Mouse (Mus musculus) adrenal gland, postnatal 36 days (tissue): ENCODE results near the gene Borcs8. TPM values are rescaled to one million over a fixed set of nuclear protein-coding genes. Genes with fewer than 3 reads are reported as not detected.

ENCODE experiments used
- DNase-seq, 2 experiments: peaks; one replicate each; pipeline ENCODE4 v3.0.0; 2021; ENCODE audit warnings: mixed read lengths in 1 of 2
- long read RNA-seq, 2 experiments: library from polyadenylated mRNA; stranded (forward); transcript quantifications; one replicate each; pipeline ENCODE4 v2.0.0; 2021; ENCODE audit warnings: borderline sequencing depth in 2 of 2
- total RNA-seq, 2 experiments: library from RNA; stranded (reverse); gene quantifications; 2 replicates each; pipeline ENCODE4 v1.2.3; 2021

The Borcs8 gene
- 10 to 100 TPM; 52.5 to 55.0 TPM for total RNA-seq
- long read RNA-seq, experiment 1, transcript Borcs8-201 (6 exons, 810 nt) = major isoform, 26 of 46 reads
- long read RNA-seq, experiment 1, transcript Borcs8-204 (4 exons, 756 nt) = minor isoform, 11 of 46 reads
- long read RNA-seq, experiment 1, partial matches to known transcripts = 4 of 46 reads
- long read RNA-seq, experiment 1, other reads (novel, unspliced or antisense) = 5 of 46 reads
- long read RNA-seq, experiment 2, transcript Borcs8-204 (4 exons, 756 nt) = minor isoform, 8 of 28 reads
- long read RNA-seq, experiment 2, transcript Borcs8-201 (6 exons, 810 nt) = major isoform, 13 of 28 reads
- long read RNA-seq, experiment 2, partial matches to known transcripts = 5 of 28 reads
- long read RNA-seq, experiment 2, other reads (novel, unspliced or antisense) = 2 of 28 reads

- peak; percentile 99 for DNase-seq
Measured at GRCm38 (mm10) chr8:70139026-70139857, at the start of gene Borcs8, which contains the start of the genes Rfxank and Mef2b. Gene Borcs8 (plus strand): TSS chr8:70139499. Gene Rfxank (minus strand): TSS chr8:70139154. Gene Mef2b (plus strand): TSS chr8:70139711.

- no peak for DNase-seq
Measured at GRCm38 (mm10) chr8:70092786-70093185, 46.5 kb upstream of the Borcs8 start.

- no peak for DNase-seq
Measured at GRCm38 (mm10) chr8:70099276-70099675, 40.0 kb upstream of the Borcs8 start.

GRCm38 (mm10) chr8:70100241-70100640, 39.1 kb upstream of the Borcs8 start:
- DNase-seq = no peak

- peak; percentile 25 to 60 for DNase-seq
Measured at GRCm38 (mm10) chr8:70104506-70104905, 34.8 kb upstream of the Borcs8 start.

GRCm38 (mm10) chr8:70104922-70105321, 34.4 kb upstream of the Borcs8 start:
- no peak for DNase-seq

- DNase-seq = no peak
Measured at GRCm38 (mm10) chr8:70110451-70110850, 28.8 kb upstream of the Borcs8 start.

- no peak for DNase-seq
Measured at GRCm38 (mm10) chr8:70111192-70111795, 28.0 kb upstream of the Borcs8 start.

GRCm38 (mm10) chr8:70112401-70113016, 26.8 kb upstream of the Borcs8 start:
- DNase-seq = peak in 1 of 2 experiments; percentile 16

- no peak for DNase-seq
Measured at GRCm38 (mm10) chr8:70114488-70114887, 24.8 kb upstream of the Borcs8 start.

- DNase-seq = peak in 1 of 2 experiments; percentile 36
Measured at GRCm38 (mm10) chr8:70114892-70115291, 24.4 kb upstream of the Borcs8 start.

GRCm38 (mm10) chr8:70117611-70118010, 21.7 kb upstream of the Borcs8 start:
- DNase-seq = peak; percentile 60 to 68

GRCm38 (mm10) chr8:70118726-70119700, 20.3 kb upstream of the Borcs8 start:
- no peak for DNase-seq

GRCm38 (mm10) chr8:70120667-70121066, 18.6 kb upstream of the Borcs8 start, which contains the start of gene Ncan:
Gene Ncan (minus strand): TSS chr8:70120873.
- peak; percentile 67 to 79 for DNase-seq

- no peak for DNase-seq
Measured at GRCm38 (mm10) chr8:70122863-70123262, 16.4 kb upstream of the Borcs8 start.

- no peak for DNase-seq
Measured at GRCm38 (mm10) chr8:70124992-70125391, 14.3 kb upstream of the Borcs8 start.

- peak; percentile 71 to 73 for DNase-seq
Measured at GRCm38 (mm10) chr8:70128435-70128834, 10.9 kb upstream of the Borcs8 start.

- DNase-seq = peak; percentile 46 to 64
Measured at GRCm38 (mm10) chr8:70129309-70129952, 9.9 kb upstream of the Borcs8 start.

GRCm38 (mm10) chr8:70130066-70130465, 9.2 kb upstream of the Borcs8 start:
- DNase-seq = no peak
